Mouse (Mus musculus) CH12.LX (cell line): ENCODE data around the gene Aox1. TPM values are rescaled to one million over a fixed set of nuclear protein-coding genes. Genes with fewer than 3 reads are reported as not detected.

Experiments used
- DNase-seq: peaks from one replicate; pipeline ENCODE4 v3.0.0-alpha.2; 2013; ENCODE audit errors: extremely low read depth
- H3K27ac ChIP-seq: 2 replicates; pipeline ENCODE4 v1.5.1; 2012; ENCODE audit warnings: low read depth, mild to moderate bottlenecking, control low read depth, moderate library complexity; ENCODE audit not compliant: insufficient read depth
- H3K27me3 ChIP-seq: replicated peaks from 2 replicates; pipeline ENCODE3; 2012; ENCODE audit warnings: inconsistent platforms
- H3K36me3 ChIP-seq, 2 experiments: replicated peaks in 1 of 2; 2 replicates each; pipeline versions ENCODE3 to v1.6.1; 2012; ENCODE audit warnings: inconsistent platforms in 1 of 2, low read length in 1 of 2, mild to moderate bottlenecking in 1 of 2, mixed read lengths in 1 of 2, moderate library complexity in 1 of 2; ENCODE audit not compliant: control insufficient read depth in 1 of 2, insufficient read depth in 1 of 2
- H3K4me1 ChIP-seq, 2 experiments: 2 replicates each; pipeline ENCODE4 v1.6.1; 2012; ENCODE audit warnings: inconsistent platforms in 1 of 2, moderate library complexity in 1 of 2; ENCODE audit not compliant: insufficient read depth in 2 of 2, control insufficient read depth in 1 of 2
- H3K4me2 ChIP-seq: 2 replicates; pipeline ENCODE4 v1.6.1; 2012; ENCODE audit warnings: low read depth, mild to moderate bottlenecking, control low read depth; ENCODE audit not compliant: poor library complexity, insufficient read depth, severe bottlenecking
- H3K4me3 ChIP-seq, 3 experiments: fragments of 150-350 bp in 1 of 3; sonication (generic) in 1 of 3; replicated peaks in 1 of 3; 2 replicates each; pipeline versions ENCODE3 to v1.5.1; 2011 to 2012; ENCODE audit warnings: low read depth in 2 of 3, low read length in 2 of 3, mild to moderate bottlenecking in 2 of 3, moderate library complexity in 2 of 3, control low read depth in 1 of 3, improper control_type of control experiment in 1 of 3, inconsistent platforms in 1 of 3, mixed read lengths in 1 of 3; ENCODE audit not compliant: poor library complexity in 1 of 3
- H3K79me2 ChIP-seq: replicated peaks from 2 replicates; pipeline ENCODE4 v1.6.1; 2012; ENCODE audit warnings: mild to moderate bottlenecking, moderate library complexity; ENCODE audit not compliant: control insufficient read depth, poor library complexity, insufficient read depth, severe bottlenecking; ENCODE audit errors: extremely low read depth
- H3K9ac ChIP-seq: 2 replicates; pipeline ENCODE4 v1.6.1; 2012; ENCODE audit warnings: low read depth, mild to moderate bottlenecking, control low read depth, moderate library complexity; ENCODE audit not compliant: insufficient read depth
- H3K9me3 ChIP-seq: replicated peaks from 2 replicates; pipeline ENCODE3; 2012; ENCODE audit warnings: low read length, inconsistent platforms, mixed read lengths
- BHLHE40 ChIP-seq: IDR thresholded peaks from 2 replicates; pipeline ENCODE4 v1.6.1; 2011; ENCODE audit warnings: mild to moderate bottlenecking, low read depth, low read length, improper control_type of control experiment
- CHD2 ChIP-seq: IDR thresholded peaks from 2 replicates; pipeline ENCODE4 v1.6.1; 2011; ENCODE audit warnings: low read length, improper control_type of control experiment
- CTCF ChIP-seq, 2 experiments: IDR thresholded peaks in 1 of 2; conservative IDR thresholded peaks in 1 of 2; 2 replicates each; pipeline ENCODE4 v1.5.1; 2011 to 2012; ENCODE audit warnings: low read depth in 2 of 2, low read length in 2 of 2, improper control_type of control experiment in 1 of 2, inconsistent platforms in 1 of 2, mild to moderate bottlenecking in 1 of 2, moderate library complexity in 1 of 2
- E2F4 ChIP-seq: IDR thresholded peaks from 2 replicates; pipeline ENCODE4 v1.6.1; 2011; ENCODE audit warnings: low read depth, low read length, improper control_type of control experiment; ENCODE audit not compliant: insufficient replicate concordance
- EP300 ChIP-seq: IDR thresholded peaks from 2 replicates; pipeline ENCODE4 v1.6.1; 2011; ENCODE audit warnings: low read length, improper control_type of control experiment
- GABPA ChIP-seq: IDR thresholded peaks from 2 replicates; pipeline ENCODE4 v1.6.1; 2012; ENCODE audit warnings: low read depth, low read length, improper control_type of control experiment, inconsistent platforms; ENCODE audit not compliant: insufficient replicate concordance
- IRF4 ChIP-seq: IDR thresholded peaks from 2 replicates; pipeline ENCODE4 v1.6.1; 2014; ENCODE audit warnings: low read depth, mild to moderate bottlenecking, inconsistent platforms, low read length, improper control_type of control experiment
- KAT2A ChIP-seq: IDR thresholded peaks from 2 replicates; pipeline ENCODE4 v1.6.1; 2012; ENCODE audit warnings: low read length, improper control_type of control experiment, inconsistent platforms; ENCODE audit not compliant: insufficient replicate concordance
- MAFK ChIP-seq: IDR thresholded peaks from 2 replicates; pipeline ENCODE4 v1.6.1; 2011; ENCODE audit warnings: low read length, improper control_type of control experiment; ENCODE audit not compliant: insufficient replicate concordance
- MEF2A ChIP-seq: IDR thresholded peaks from 2 replicates; pipeline ENCODE4 v1.6.1; 2014; ENCODE audit warnings: low read depth, mild to moderate bottlenecking, inconsistent platforms, low read length, improper control_type of control experiment, borderline replicate concordance
- MXI1 ChIP-seq: IDR thresholded peaks from 2 replicates; pipeline ENCODE4 v1.6.1; 2011; ENCODE audit warnings: mild to moderate bottlenecking, low read depth, low read length, improper control_type of control experiment
- NELFE ChIP-seq: IDR thresholded peaks from 2 replicates; pipeline ENCODE4 v1.6.1; 2011; ENCODE audit warnings: low read depth, low read length, improper control_type of control experiment
- NRF1 ChIP-seq: IDR thresholded peaks from 2 replicates; pipeline ENCODE4 v1.6.1; 2014; ENCODE audit warnings: low read depth, mild to moderate bottlenecking, inconsistent platforms, low read length, improper control_type of control experiment, moderate library complexity
- PAX5 ChIP-seq: IDR thresholded peaks from 2 replicates; pipeline ENCODE4 v1.6.1; 2012; ENCODE audit warnings: low read length, inconsistent platforms, mixed read lengths
- POLR2AphosphoS2 ChIP-seq: IDR thresholded peaks from 2 replicates; pipeline ENCODE4 v1.6.1; 2011; ENCODE audit warnings: low read depth, low read length, improper control_type of control experiment
- RAD21 ChIP-seq: IDR thresholded peaks from 2 replicates; pipeline ENCODE4 v1.6.1; 2011; ENCODE audit warnings: low read depth, mild to moderate bottlenecking, low read length, improper control_type of control experiment, moderate library complexity
- RCOR1 ChIP-seq: conservative IDR thresholded peaks from 2 replicates; pipeline ENCODE4 v1.6.1; 2012; ENCODE audit warnings: low read depth, mild to moderate bottlenecking, inconsistent platforms, low read length, improper control_type of control experiment
- SIN3A ChIP-seq: IDR thresholded peaks from 2 replicates; pipeline ENCODE4 v1.6.1; 2012; ENCODE audit warnings: low read length, improper control_type of control experiment, inconsistent platforms
- USF1 ChIP-seq: IDR thresholded peaks from 2 replicates; pipeline ENCODE4 v1.6.1; 2014; ENCODE audit warnings: low read depth, mild to moderate bottlenecking, inconsistent platforms, low read length, improper control_type of control experiment
- USF2 ChIP-seq: conservative IDR thresholded peaks from 2 replicates; pipeline ENCODE4 v1.6.1; 2011; ENCODE audit warnings: low read depth, low read length, improper control_type of control experiment
- ZC3H11A ChIP-seq: IDR thresholded peaks from 2 replicates; pipeline ENCODE4 v1.6.1; 2012; ENCODE audit warnings: low read depth, mild to moderate bottlenecking, inconsistent platforms, low read length, improper control_type of control experiment
- dilution Hi-C: fragments of 300-500 bp; cut with MboI; formaldehyde crosslinking; loops from 2 replicates; pipeline ENCODE4 v1.14.3; 2020; ENCODE audit warnings: low sequenced_read_pairs; ENCODE audit not compliant: extremely low pct_unique_long_range_greater_than_20kb, extremely low pct_ligation_motif_present
- in situ Hi-C: fragments of 300-500 bp; cut with MboI; formaldehyde crosslinking; loops from 3 replicates; pipeline ENCODE4 v1.14.3; 2019; ENCODE audit warnings: low sequenced_read_pairs, low pct_ligation_motif_present, low pct_unique_long_range_greater_than_20kb, mixed read lengths
- polyA plus RNA-seq: library from polyadenylated mRNA; unstranded; fragments of >175 nt; gene quantifications from 2 replicates; pipeline ENCODE4 v1.2.1, GENCODE M21; 2012; ENCODE audit warnings: low read depth; ENCODE audit not compliant: insufficient read length
- total RNA-seq, 2 experiments: library from RNA; depleted of rRNA; stranded (reverse); fragments of 300-350 nt in 1 of 2; fragments of >200 nt in 1 of 2; gene quantifications; 2 replicates each; pipeline ENCODE4 v1.2.3; 2012 to 2014

The Aox1 gene
- total and polyA plus RNA-seq, 3 experiments: 0.15 to 0.40 TPM; not detected in 1

- Histone ChIP-seq H3K4me1 (peaks cover 2 to 10% of the 10 kb centered on the region in 2 experiments; a peak in 3 of 4 replicates), H3K27ac (no peak overlapping the region), H3K4me2 (no peak overlapping the region), H3K4me3 (no peak overlapping the region), H3K36me3 (no peaks in the 10 kb centered on the region), H3K79me2 (no peaks in the 10 kb centered on the region), H3K9ac (no peak overlapping the region), H3K9me3 (no peaks in the 10 kb centered on the region), H3K27me3 (no peaks in the 10 kb centered on the region)
- in situ Hi-C loops: no loop called here
- DNase-seq: no peak
- dilution Hi-C loops: no loop called here
- TF ChIP-seq CTCF (conservative IDR thresholded peaks at IDR 0.05 in 1 of 2, IDR thresholded peaks at IDR 0.05 in 1 of 2; ENCODE audit: low read depth in 2 of 2, low read length in 2 of 2) (no peak), MEF2A (no peak), NRF1 (no peak), GABPA (no peak)
Measured at GRCm38 (mm10) chr1:58072416-58072815, 42.7 kb downstream of the Aox1 start.

- dilution Hi-C loops: no loop called here
- Histone ChIP-seq H3K9me3 (no peaks in the 10 kb centered on the region), H3K4me3 (no peak overlapping the region), H3K9ac (no peak overlapping the region), H3K4me2 (no peak overlapping the region), H3K79me2 (no peaks in the 10 kb centered on the region), H3K36me3 (no peaks in the 10 kb centered on the region), H3K27me3 (no peaks in the 10 kb centered on the region), H3K4me1 (peaks cover 2 to 10% of the 10 kb centered on the region in 2 experiments; a peak in 3 of 4 replicates), H3K27ac (no peak overlapping the region)
- peak; percentile 33 for DNase-seq
- in situ Hi-C loops: no loop called here
- TF ChIP-seq USF1: no peak
- TF ChIP-seq POLR2AphosphoS2: no peak
- TF ChIP-seq RCOR1: no peak
- TF ChIP-seq USF2: no peak
- TF ChIP-seq CHD2: no peak
- TF ChIP-seq ZC3H11A: no peak
- no peak for TF ChIP-seq KAT2A
Measured at GRCm38 (mm10) chr1:58072991-58073730, 43.4 kb downstream of the Aox1 start.

- DNase-seq: no peak
- Histone ChIP-seq H3K36me3 (no peaks in the 10 kb centered on the region), H3K27ac (no peak overlapping the region), H3K4me2 (no peak overlapping the region), H3K4me3 (no peak overlapping the region), H3K9me3 (no peaks in the 10 kb centered on the region), H3K4me1 (peaks cover 2 to 10% of the 10 kb centered on the region in 2 experiments; a peak in 3 of 4 replicates), H3K27me3 (no peaks in the 10 kb centered on the region), H3K9ac (no peak overlapping the region), H3K79me2 (no peaks in the 10 kb centered on the region)
- dilution Hi-C loops: no loop called here
- TF ChIP-seq BHLHE40 (no peak), PAX5 (no peak), USF1 (no peak), MEF2A (no peak), E2F4 (no peak), GABPA (no peak), NELFE (no peak), CTCF (conservative IDR thresholded peaks at IDR 0.05 in 1 of 2, IDR thresholded peaks at IDR 0.05 in 1 of 2; ENCODE audit: low read depth in 2 of 2, low read length in 2 of 2) (no peak), MXI1 (no peak), MAFK (no peak), SIN3A (no peak), USF2 (no peak), IRF4 (no peak), CHD2 (no peak), NRF1 (no peak), EP300 (no peak), RAD21 (no peak)
- in situ Hi-C loops: no loop called here
Measured at GRCm38 (mm10) chr1:58074266-58074665, 44.5 kb downstream of the Aox1 start.
